Mouse (Mus musculus) megakaryocyte-erythroid progenitor cell, adult 5-6 weeks (primary cell): ENCODE data around the gene Tmem80. TPM values are rescaled to one million over a fixed set of nuclear protein-coding genes. Genes with fewer than 3 reads are reported as not detected.

Experiments used
- total RNA-seq, 2 experiments: library from RNA; stranded (forward) in 1 of 2; stranded (reverse) in 1 of 2; fragments of 200-1000, 215-1000 nt in 1 of 2; fragments of >200 nt in 1 of 2; fragmentation: Nextera tagmentation in 1 of 2; gene quantifications; 2 replicates each; pipeline ENCODE4 v1.2.3; 2014 to 2017

Gene Tmem80
- total RNA-seq, 2 experiments from 2014 or later = 17.4 to 39.1 TPM

Other genes starting within 250 kb of the Tmem80 start
- gene Pkp3, start 249.5 kb upstream of the Tmem80 start, total RNA-seq (2014; fragmentation: Nextera tagmentation) = 0.17 and 11.2 TPM in 2 replicates
- 2.8 TPM in 1 of 2 replicates, not detected in the other for gene Pkp3, start 249.5 kb upstream of the Tmem80 start, total RNA-seq (2017)
- gene Sigirr, start 227.2 kb upstream of the Tmem80 start, total RNA-seq (2014; fragmentation: Nextera tagmentation) = 14.0 and 24.8 TPM in 2 replicates
- gene Sigirr, start 227.2 kb upstream of the Tmem80 start, total RNA-seq (2017) = 7.1 and 13.0 TPM in 2 replicates
- not detected in 2 replicates for gene Ano9, start 209.9 kb upstream of the Tmem80 start, total RNA-seq (2014; fragmentation: Nextera tagmentation)
- gene Ano9, start 209.9 kb upstream of the Tmem80 start, total RNA-seq (2017) = not detected in 2 replicates
- 59.0 and 64.0 TPM in 2 replicates for gene Ptdss2, start 205.4 kb upstream of the Tmem80 start, total RNA-seq (2014; fragmentation: Nextera tagmentation)
- 14.0 and 21.1 TPM in 2 replicates for gene Ptdss2, start 205.4 kb upstream of the Tmem80 start, total RNA-seq (2017)
- gene Rnh1, start 154.9 kb upstream of the Tmem80 start, total RNA-seq (2014; fragmentation: Nextera tagmentation) = 43.7 and 54.2 TPM in 2 replicates
- 20.7 and 30.4 TPM in 2 replicates for gene Rnh1, start 154.9 kb upstream of the Tmem80 start, total RNA-seq (2017)
- gene Hras, start 133.7 kb upstream of the Tmem80 start, total RNA-seq (2014; fragmentation: Nextera tagmentation) = 73.1 and 108 TPM in 2 replicates
- 30.1 and 48.6 TPM in 2 replicates for gene Hras, start 133.7 kb upstream of the Tmem80 start, total RNA-seq (2017)
- 4.3 and 6.1 TPM in 2 replicates for gene Lrrc56, start 133.6 kb upstream of the Tmem80 start, total RNA-seq (2014; fragmentation: Nextera tagmentation)
- gene Lrrc56, start 133.6 kb upstream of the Tmem80 start, total RNA-seq (2017) = 0.28 and 0.88 TPM in 2 replicates
- gene Lmntd2, start 113.7 kb upstream of the Tmem80 start, total RNA-seq (2014; fragmentation: Nextera tagmentation) = not detected in 2 replicates
- not detected in 2 replicates for gene Lmntd2, start 113.7 kb upstream of the Tmem80 start, total RNA-seq (2017)
- gene Rassf7, start 111.9 kb upstream of the Tmem80 start, total RNA-seq (2014; fragmentation: Nextera tagmentation) = 3.1 and 6.4 TPM in 2 replicates
- 3.4 and 4.6 TPM in 2 replicates for gene Rassf7, start 111.9 kb upstream of the Tmem80 start, total RNA-seq (2017)
- 114 and 119 TPM in 2 replicates for gene Phrf1, start 99.0 kb upstream of the Tmem80 start, total RNA-seq (2014; fragmentation: Nextera tagmentation)
- gene Phrf1, start 99.0 kb upstream of the Tmem80 start, total RNA-seq (2017) = 53.9 and 79.3 TPM in 2 replicates
- 6.4 and 27.5 TPM in 2 replicates for gene Irf7, start 61.3 kb upstream of the Tmem80 start, total RNA-seq (2014; fragmentation: Nextera tagmentation)
- gene Irf7, start 61.3 kb upstream of the Tmem80 start, total RNA-seq (2017) = 9.7 and 9.9 TPM in 2 replicates
- gene Cdhr5, start 51.0 kb upstream of the Tmem80 start, total RNA-seq (2014; fragmentation: Nextera tagmentation) = not detected in 2 replicates
- gene Cdhr5, start 51.0 kb upstream of the Tmem80 start, total RNA-seq (2017) = not detected in 2 replicates
- not detected in 2 replicates for gene Sct, start 48.6 kb upstream of the Tmem80 start, total RNA-seq (2014; fragmentation: Nextera tagmentation)
- not detected in 2 replicates for gene Sct, start 48.6 kb upstream of the Tmem80 start, total RNA-seq (2017)
- gene Drd4, start 35.7 kb upstream of the Tmem80 start, total RNA-seq (2014; fragmentation: Nextera tagmentation) = not detected in 2 replicates
- gene Drd4, start 35.7 kb upstream of the Tmem80 start, total RNA-seq (2017) = not detected in 2 replicates
- gene Deaf1, start within 50 bp of the Tmem80 start, total RNA-seq (2014; fragmentation: Nextera tagmentation) = 54.5 and 74.1 TPM in 2 replicates
- gene Deaf1, start within 50 bp of the Tmem80 start, total RNA-seq (2017) = 11.0 and 32.1 TPM in 2 replicates
- 2.0 TPM in 1 of 2 replicates, not detected in the other for gene Eps8l2, start 11.1 kb downstream of the Tmem80 start, total RNA-seq (2014; fragmentation: Nextera tagmentation)
- not detected in 2 replicates for gene Eps8l2, start 11.1 kb downstream of the Tmem80 start, total RNA-seq (2017)
- 327 and 353 TPM in 2 replicates for gene Taldo1, start 64.5 kb downstream of the Tmem80 start, total RNA-seq (2014; fragmentation: Nextera tagmentation)
- gene Taldo1, start 64.5 kb downstream of the Tmem80 start, total RNA-seq (2017) = 401 and 451 TPM in 2 replicates
- gene Gatd1, start 86.4 kb downstream of the Tmem80 start, total RNA-seq (2014; fragmentation: Nextera tagmentation) = 26.8 and 33.7 TPM in 2 replicates
- gene Gatd1, start 86.4 kb downstream of the Tmem80 start, total RNA-seq (2017) = 10.9 and 13.9 TPM in 2 replicates
- gene Cend1, start 101.8 kb downstream of the Tmem80 start, total RNA-seq (2014; fragmentation: Nextera tagmentation) = not detected in 2 replicates
- not detected in 2 replicates for gene Cend1, start 101.8 kb downstream of the Tmem80 start, total RNA-seq (2017)
- 25.9 and 45.2 TPM in 2 replicates for gene Slc25a22, start 110.2 kb downstream of the Tmem80 start, total RNA-seq (2014; fragmentation: Nextera tagmentation)
- 3.4 and 6.7 TPM in 2 replicates for gene Slc25a22, start 110.2 kb downstream of the Tmem80 start, total RNA-seq (2017)
- gene Pidd1, start 116.3 kb downstream of the Tmem80 start, total RNA-seq (2014; fragmentation: Nextera tagmentation) = 46.5 and 64.8 TPM in 2 replicates
- 7.5 and 14.3 TPM in 2 replicates for gene Pidd1, start 116.3 kb downstream of the Tmem80 start, total RNA-seq (2017)
- 4,458 and 6,012 TPM in 2 replicates for gene Rplp2, start 119.6 kb downstream of the Tmem80 start, total RNA-seq (2014; fragmentation: Nextera tagmentation)
- 2,286 and 2,743 TPM in 2 replicates for gene Rplp2, start 119.6 kb downstream of the Tmem80 start, total RNA-seq (2017)
- 29.7 and 32.6 TPM in 2 replicates for gene Pnpla2, start 127.5 kb downstream of the Tmem80 start, total RNA-seq (2014; fragmentation: Nextera tagmentation)
- gene Pnpla2, start 127.5 kb downstream of the Tmem80 start, total RNA-seq (2017) = 7.1 and 17.8 TPM in 2 replicates
- not detected in 2 replicates for gene Cracr2b, start 133.4 kb downstream of the Tmem80 start, total RNA-seq (2014; fragmentation: Nextera tagmentation)
- 0.23 TPM in 1 of 2 replicates, not detected in the other for gene Cracr2b, start 133.4 kb downstream of the Tmem80 start, total RNA-seq (2017)
- 20.2 and 24.2 TPM in 2 replicates for gene Cd151, start 139.7 kb downstream of the Tmem80 start, total RNA-seq (2014; fragmentation: Nextera tagmentation)
- gene Cd151, start 139.7 kb downstream of the Tmem80 start, total RNA-seq (2017) = 13.2 and 17.6 TPM in 2 replicates
- 77.2 and 78.1 TPM in 2 replicates for gene Polr2l, start 147.4 kb downstream of the Tmem80 start, total RNA-seq (2014; fragmentation: Nextera tagmentation)
- 53.3 and 54.9 TPM in 2 replicates for gene Polr2l, start 147.4 kb downstream of the Tmem80 start, total RNA-seq (2017)
- 31.6 and 38.2 TPM in 2 replicates for gene Tspan4, start 147.5 kb downstream of the Tmem80 start, total RNA-seq (2014; fragmentation: Nextera tagmentation)
- 26.0 and 33.9 TPM in 2 replicates for gene Tspan4, start 147.5 kb downstream of the Tmem80 start, total RNA-seq (2017)
- 10.5 and 22.5 TPM in 2 replicates for gene Chid1, start 212.1 kb downstream of the Tmem80 start, total RNA-seq (2014; fragmentation: Nextera tagmentation)
- gene Chid1, start 212.1 kb downstream of the Tmem80 start, total RNA-seq (2017) = 31.8 and 44.9 TPM in 2 replicates
- 32.0 and 42.0 TPM in 2 replicates for gene Ap2a2, start 234.4 kb downstream of the Tmem80 start, total RNA-seq (2014; fragmentation: Nextera tagmentation)
- 27.0 and 35.5 TPM in 2 replicates for gene Ap2a2, start 234.4 kb downstream of the Tmem80 start, total RNA-seq (2017)